Mouse (Mus musculus) heart, postnatal 4 days (tissue): ENCODE data around the gene Armc9. TPM values are rescaled to one million over a fixed set of nuclear protein-coding genes. Genes with fewer than 3 reads are reported as not detected.

ENCODE experiments used
- DNase-seq: peaks from one replicate; pipeline ENCODE4 v3.0.0; 2021
- total RNA-seq, 2 experiments: library from RNA; stranded (reverse); gene quantifications; 2 replicates each; pipeline ENCODE4 v1.2.3; 2021

Armc9 gene
- total RNA-seq, 2 experiments from 2014 or later: 5.6 to 6.0 TPM

- DNase-seq: no peak
Observed at GRCm38 (mm10) chr1:86176066-86176465, 21.5 kb downstream of the Armc9 start.

GRCm38 (mm10) chr1:86178462-86179253, 24.1 kb downstream of the Armc9 start:
- peak; percentile 86 for DNase-seq

- no peak for DNase-seq
Observed at GRCm38 (mm10) chr1:86182004-86182709, 27.6 kb downstream of the Armc9 start.

GRCm38 (mm10) chr1:86183577-86184263, 29.1 kb downstream of the Armc9 start:
- no peak for DNase-seq

GRCm38 (mm10) chr1:86186762-86187161, 32.2 kb downstream of the Armc9 start:
- no peak for DNase-seq

GRCm38 (mm10) chr1:86187856-86188255, 33.3 kb downstream of the Armc9 start:
- DNase-seq: no peak

- no peak for DNase-seq
Observed at GRCm38 (mm10) chr1:86188271-86188670, 33.7 kb downstream of the Armc9 start.

GRCm38 (mm10) chr1:86189034-86189702, 34.6 kb downstream of the Armc9 start:
- no peak for DNase-seq

- no peak for DNase-seq
Observed at GRCm38 (mm10) chr1:86190843-86191242, 36.3 kb downstream of the Armc9 start.

GRCm38 (mm10) chr1:86194044-86194443, 39.5 kb downstream of the Armc9 start:
- no peak for DNase-seq

- no peak for DNase-seq
Observed at GRCm38 (mm10) chr1:86198276-86198675, 43.7 kb downstream of the Armc9 start.

- no peak for DNase-seq
Observed at GRCm38 (mm10) chr1:86199026-86199425, 44.4 kb downstream of the Armc9 start.

- no peak for DNase-seq
Observed at GRCm38 (mm10) chr1:86201312-86201711, 46.7 kb downstream of the Armc9 start.

GRCm38 (mm10) chr1:86202617-86203219, 48.1 kb downstream of the Armc9 start:
- no peak for DNase-seq

GRCm38 (mm10) chr1:86210676-86211075, 56.1 kb downstream of the Armc9 start:
- no peak for DNase-seq

- no peak for DNase-seq
Observed at GRCm38 (mm10) chr1:86211498-86211897, 56.9 kb downstream of the Armc9 start.

- no peak for DNase-seq
Observed at GRCm38 (mm10) chr1:86212731-86213130, 58.2 kb downstream of the Armc9 start.

GRCm38 (mm10) chr1:86214158-86214557, 59.6 kb downstream of the Armc9 start:
- peak; percentile 86 for DNase-seq

GRCm38 (mm10) chr1:86215297-86215696, 60.7 kb downstream of the Armc9 start:
- DNase-seq: no peak

GRCm38 (mm10) chr1:86216412-86216811, 61.8 kb downstream of the Armc9 start:
- DNase-seq: no peak

- no peak for DNase-seq
Observed at GRCm38 (mm10) chr1:86217976-86218375, 63.4 kb downstream of the Armc9 start.

- no peak for DNase-seq
Observed at GRCm38 (mm10) chr1:86225195-86225594, 70.6 kb downstream of the Armc9 start.
